Mouse (Mus musculus): ENCODE data around the gene Tmprss13.

Tmprss13 gene

GRCm38 (mm10) chr9:45383883-45384282, 65.0 kb downstream of the Tmprss13 start:
- no peak for DNase-seq

- DNase-seq = no peak
Measured at GRCm38 (mm10) chr9:45386698-45387097, 67.8 kb downstream of the Tmprss13 start.

GRCm38 (mm10) chr9:45388385-45388994, 69.6 kb downstream of the Tmprss13 start:
- DNase-seq = peak; percentile 84 to 94

GRCm38 (mm10) chr9:45389596-45389995, 70.7 kb downstream of the Tmprss13 start:
- DNase-seq = no peak

- no peak for DNase-seq
Measured at GRCm38 (mm10) chr9:45391299-45391698, 72.4 kb downstream of the Tmprss13 start.

- DNase-seq = no peak
Measured at GRCm38 (mm10) chr9:45395218-45395617, 76.3 kb downstream of the Tmprss13 start.

- no peak for DNase-seq
Measured at GRCm38 (mm10) chr9:45395796-45396195, 76.9 kb downstream of the Tmprss13 start.
